Mouse (Mus musculus) kidney, embryonic 15.5 days (tissue): ENCODE measurements around the gene Ap1g2. TPM values are rescaled to one million over a fixed set of nuclear protein-coding genes. Genes with fewer than 3 reads are reported as not detected.
A peak's percentile ranks its signal among the peaks of the same experiment; 100 is the strongest.

ENCODE experiments used
- ATAC-seq: fragments of 200-750 bp; cut with Nextera tagmentation; replicated peaks from 2 replicates; pipeline ENCODE4 v1.8.0; 2017; ENCODE audit warnings: moderate TSS enrichment; ENCODE audit not compliant: low FRiP score
- H3K27ac ChIP-seq: fragments of 300-500 bp; sonication (generic); 2 replicates; pipeline ENCODE4 v1.5.1; 2015; ENCODE audit warnings: mild to moderate bottlenecking, inconsistent platforms
- H3K27me3 ChIP-seq: fragments of 300-500 bp; sonication (generic); 2 replicates; pipeline ENCODE4 v1.6.1; 2015; ENCODE audit warnings: inconsistent platforms
- H3K36me3 ChIP-seq: fragments of 300-500 bp; sonication (generic); 2 replicates; pipeline ENCODE4 v1.6.1; 2015; ENCODE audit warnings: inconsistent platforms
- H3K4me1 ChIP-seq: fragments of 300-500 bp; sonication (generic); 2 replicates; pipeline ENCODE4 v1.6.1; 2015; ENCODE audit warnings: inconsistent platforms
- H3K4me2 ChIP-seq: fragments of 300-500 bp; sonication (generic); 2 replicates; pipeline ENCODE4 v1.6.1; 2015; ENCODE audit warnings: moderate library complexity, mild to moderate bottlenecking, inconsistent platforms
- H3K4me3 ChIP-seq: fragments of 300-500 bp; sonication (generic); replicated peaks from 2 replicates; pipeline ENCODE4 v1.5.1; 2015; ENCODE audit warnings: mild to moderate bottlenecking, inconsistent platforms
- H3K9ac ChIP-seq: fragments of 300-500 bp; sonication (generic); 2 replicates; pipeline ENCODE4 v1.6.1; 2015; ENCODE audit warnings: mild to moderate bottlenecking, inconsistent platforms
- H3K9me3 ChIP-seq: fragments of 300-500 bp; sonication (generic); replicated peaks from 2 replicates; pipeline ENCODE4 v1.6.1; 2016; ENCODE audit warnings: inconsistent platforms
- WGBS: fragments of 180-500 bp; shearing (Covaris S2); methylation state at CpG from one replicate; pipeline ENCODE4 v1.1.7; 2015; ENCODE audit warnings: mixed read lengths; 5-methylcytosine and 5-hydroxymethylcytosine counted together
- polyA plus RNA-seq: library from polyadenylated mRNA; unstranded; fragments of >200 nt; fragmentation: Nextera tagmentation; extraction: Ambion mirVana; gene quantifications from 2 replicates; pipeline ENCODE4 v1.2.1, GENCODE M21; 2015

Ap1g2 gene
- polyA plus RNA-seq, 1 experiment from 2014 or later: 18.9 TPM

DNA sequence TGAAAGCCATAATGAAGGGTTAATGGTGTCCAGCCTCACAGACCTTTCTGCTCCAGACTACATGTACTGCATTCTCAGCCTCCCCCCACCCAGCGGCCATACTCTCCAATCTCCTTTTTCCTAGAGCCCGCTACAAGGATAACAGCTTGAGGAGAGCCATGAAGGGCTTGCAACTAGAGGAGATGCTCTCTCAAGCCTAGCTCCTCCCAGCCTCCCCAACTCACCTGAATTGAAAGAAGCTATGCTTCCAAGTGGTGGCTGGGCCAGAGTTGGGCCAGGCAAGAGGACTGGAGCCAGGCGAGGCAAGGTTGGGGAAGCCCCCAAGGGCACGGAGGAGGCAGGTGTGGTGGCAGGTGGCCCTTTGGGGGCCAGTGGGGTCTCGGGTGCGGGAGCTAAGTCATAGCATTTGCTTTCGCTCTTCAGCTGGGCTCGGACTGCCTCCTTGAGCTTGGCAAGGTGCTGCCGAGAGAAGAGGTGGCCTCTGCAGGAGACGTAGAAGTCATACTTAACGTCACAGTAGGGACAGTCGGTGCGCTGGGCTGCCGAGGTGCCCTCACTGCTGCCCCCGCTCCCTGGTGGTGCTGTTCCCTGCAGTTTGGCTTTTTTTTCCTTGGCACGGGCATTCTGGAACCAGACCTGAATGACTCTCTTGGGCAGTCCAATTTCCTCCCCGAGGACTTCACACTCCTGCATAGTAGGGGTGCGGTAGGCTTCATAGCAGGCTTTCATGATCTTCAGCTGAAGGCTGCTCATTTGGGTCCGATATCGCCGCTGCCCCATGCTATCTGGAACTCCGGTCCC is 42.6 kb downstream of the Ap1g2 start:
- Histone ChIP-seq H3K36me3 (peaks cover 24% of the 10 kb centered on the region), H3K4me2 (no peak overlapping the region), H3K27ac (no peak overlapping the region), H3K4me3 (no peak overlapping the region), H3K4me1 (peaks cover 29% of the 10 kb centered on the region), H3K9me3 (no peaks in the 10 kb centered on the region), H3K9ac (no peak overlapping the region), H3K27me3 (no peaks in the 10 kb centered on the region)
- WGBS: 86% methylated on average over 22 of the region's 22 CpGs
- ATAC-seq: no peak

GRCm38 (mm10) chr14:55063117-55063516 is 43.3 kb downstream of the Ap1g2 start:
- Histone ChIP-seq H3K36me3 (peaks cover 22% of the 10 kb centered on the region), H3K27me3 (no peaks in the 10 kb centered on the region), H3K9me3 (no peaks in the 10 kb centered on the region), H3K4me3 (no peak overlapping the region), H3K4me2 (peak overlapping the region; percentile 45), H3K4me1 (peaks cover 29% of the 10 kb centered on the region), H3K9ac (no peak overlapping the region), H3K27ac (no peak overlapping the region)
- 68% methylated on average over 5 of the region's 5 CpGs for WGBS
- no peak for ATAC-seq

DNA sequence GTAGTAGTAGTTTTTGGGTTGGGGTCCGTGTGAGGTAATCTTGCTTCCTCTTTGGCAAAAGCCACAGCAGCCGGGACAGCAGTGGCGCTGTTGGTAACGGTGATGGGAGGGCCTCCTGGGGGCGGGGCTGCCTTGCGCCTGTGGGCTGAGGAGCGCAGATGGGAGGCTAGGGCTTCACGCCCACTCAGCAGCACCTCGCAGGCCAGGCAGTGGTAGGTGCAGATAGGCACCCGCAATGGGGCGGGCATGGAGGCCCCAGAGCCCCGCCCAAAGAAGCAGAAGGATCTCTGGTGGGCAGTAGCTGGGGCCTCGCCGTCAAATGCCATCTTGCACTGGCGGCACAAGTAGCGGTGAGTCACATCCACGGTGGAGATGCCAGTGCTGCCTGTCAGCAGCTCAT is 43.8 kb downstream of the Ap1g2 start:
- ATAC-seq: peak; percentile 87
- H3K27me3 ChIP-seq: no peaks in the 10 kb centered on the region
- H3K9ac ChIP-seq: no peak overlapping the region
- H3K4me2 ChIP-seq: peak overlapping the region; percentile 45
- 14% methylated on average over 17 of the region's 17 CpGs for WGBS
- no peak overlapping the region for H3K4me3 ChIP-seq
- H3K4me1 ChIP-seq: peaks cover 29% of the 10 kb centered on the region
- H3K9me3 ChIP-seq: no peaks in the 10 kb centered on the region
- no peak overlapping the region for H3K27ac ChIP-seq
- H3K36me3 ChIP-seq: peaks cover 19% of the 10 kb centered on the region

GRCm38 (mm10) chr14:55061845-55062244 is 44.5 kb downstream of the Ap1g2 start:
- ATAC-seq: no peak
- H3K36me3 ChIP-seq: peaks cover 14% of the 10 kb centered on the region
- no peak overlapping the region for H3K9ac ChIP-seq
- H3K27me3 ChIP-seq: no peaks in the 10 kb centered on the region
- peaks cover 29% of the 10 kb centered on the region for H3K4me1 ChIP-seq
- H3K4me2 ChIP-seq: no peak overlapping the region
- 39% methylated on average over 7 of the region's 7 CpGs for WGBS
- no peak overlapping the region for H3K4me3 ChIP-seq
- no peak overlapping the region for H3K27ac ChIP-seq
- no peaks in the 10 kb centered on the region for H3K9me3 ChIP-seq

DNA sequence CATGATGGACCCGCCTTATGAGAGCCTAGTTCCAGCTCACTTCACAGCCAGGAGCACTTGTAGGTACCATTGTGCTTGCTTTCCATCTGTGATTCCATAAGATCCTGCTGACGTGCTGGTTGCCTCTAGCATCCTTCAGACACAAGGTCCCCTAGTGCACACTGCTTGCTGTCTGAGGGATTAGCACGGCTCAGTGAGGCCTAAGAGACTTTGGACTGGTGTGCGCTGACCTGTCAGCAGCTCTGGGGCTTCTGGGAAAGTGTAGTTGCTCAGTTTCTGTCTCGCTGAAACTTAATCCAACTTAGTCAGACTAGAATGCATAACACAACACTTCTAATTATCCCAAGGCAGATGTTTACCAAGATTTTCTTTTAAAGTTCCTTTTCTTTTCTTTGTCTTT is 46.5 kb downstream of the Ap1g2 start:
- WGBS: 56% methylated on average over 5 of the region's 5 CpGs
- Histone ChIP-seq H3K27ac (no peak overlapping the region; the same call in 1 of the 2 replicates), H3K4me3 (no peak overlapping the region), H3K9ac (no peak overlapping the region), H3K4me2 (no peak overlapping the region), H3K4me1 (peaks cover 29% of the 10 kb centered on the region), H3K27me3 (no peaks in the 10 kb centered on the region), H3K36me3 (no peaks in the 10 kb centered on the region; the same call in 1 of the 2 replicates), H3K9me3 (no peaks in the 10 kb centered on the region)
- ATAC-seq: 0 out of 2 replicates have a peak, but pooled peaks have one; percentile 47

- no peaks in the 10 kb centered on the region for H3K27me3 ChIP-seq
- 82% methylated on average over 1 of the region's 1 CpGs for WGBS
Observed at GRCm38 (mm10) chr14:55059009-55059408, 47.4 kb downstream of the Ap1g2 start.

GRCm38 (mm10) chr14:55055167-55055834 is 51.1 kb downstream of the Ap1g2 start:
- H3K4me1 ChIP-seq: peaks cover 4% of the 10 kb centered on the region; the same call in 1 of the 2 replicates
- no peaks in the 10 kb centered on the region for H3K27me3 ChIP-seq
- H3K4me3 ChIP-seq: no peak overlapping the region
- no peaks in the 10 kb centered on the region for H3K9me3 ChIP-seq
- ATAC-seq: no peak
- no peak overlapping the region for H3K9ac ChIP-seq
- no peak overlapping the region for H3K27ac ChIP-seq
- 80% methylated on average over 11 of the region's 11 CpGs for WGBS
- no peaks in the 10 kb centered on the region for H3K36me3 ChIP-seq
- no peak overlapping the region for H3K4me2 ChIP-seq

More at GRCm38 (mm10) chr14:55059009-55059408, 47.4 kb downstream of the Ap1g2 start:
- Histone ChIP-seq H3K4me2 (no peak overlapping the region), H3K9ac (no peak overlapping the region), H3K4me1 (peaks cover 29% of the 10 kb centered on the region), H3K27ac (no peak overlapping the region), H3K9me3 (no peaks in the 10 kb centered on the region), H3K36me3 (no peaks in the 10 kb centered on the region), H3K4me3 (no peak overlapping the region)
- ATAC-seq: no peak

DNA sequence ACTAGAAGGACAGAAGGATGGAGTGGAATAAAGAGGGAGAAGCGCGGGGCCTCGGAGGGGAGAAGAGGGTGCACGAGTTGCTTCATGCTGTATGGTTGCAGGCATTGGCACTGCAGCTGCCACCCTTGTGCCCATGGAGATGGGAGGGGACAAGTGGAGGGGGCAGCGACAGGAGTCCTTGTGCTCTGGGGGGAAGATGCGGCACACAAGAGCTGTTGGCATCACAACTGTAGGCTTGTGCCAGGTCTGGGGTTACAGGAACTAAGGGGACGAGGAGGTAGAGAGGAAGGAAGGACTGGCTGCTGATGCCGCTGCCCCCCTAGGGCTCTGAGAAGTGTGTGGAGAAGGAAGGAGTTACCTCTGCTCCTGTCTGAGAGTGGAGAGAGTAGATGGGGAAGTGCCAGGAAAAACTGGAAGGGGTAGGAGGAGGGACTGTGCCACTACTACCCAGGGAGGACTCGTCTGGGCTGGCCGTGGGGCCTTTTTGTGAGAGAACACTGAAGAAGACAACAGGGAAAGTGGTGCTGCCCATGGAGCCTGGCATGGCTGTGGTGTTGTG is 52.1 kb downstream of the Ap1g2 start:
- H3K9ac ChIP-seq: no peak overlapping the region
- no peaks in the 10 kb centered on the region for H3K4me1 ChIP-seq
- H3K27ac ChIP-seq: no peak overlapping the region
- H3K4me2 ChIP-seq: no peak overlapping the region
- no peak overlapping the region for H3K4me3 ChIP-seq
- ATAC-seq: no peak
- H3K9me3 ChIP-seq: no peaks in the 10 kb centered on the region
- no peaks in the 10 kb centered on the region for H3K36me3 ChIP-seq
- WGBS: 89% methylated on average over 10 of the region's 10 CpGs
- H3K27me3 ChIP-seq: no peaks in the 10 kb centered on the region

GRCm38 (mm10) chr14:55053708-55054190 is 52.6 kb downstream of the Ap1g2 start:
- WGBS: 86% methylated on average over 17 of the region's 17 CpGs
- H3K27ac ChIP-seq: no peak overlapping the region
- ATAC-seq: no peak

GRCm38 (mm10) chr14:55053050-55053449 is 53.3 kb downstream of the Ap1g2 start:
- 85% methylated on average over 4 of the region's 4 CpGs for WGBS
- H3K36me3 ChIP-seq: no peaks in the 10 kb centered on the region
- H3K27ac ChIP-seq: no peak overlapping the region
- H3K4me3 ChIP-seq: no peak overlapping the region
- no peaks in the 10 kb centered on the region for H3K9me3 ChIP-seq
- H3K4me1 ChIP-seq: no peaks in the 10 kb centered on the region
- ATAC-seq: no peak
- H3K27me3 ChIP-seq: no peaks in the 10 kb centered on the region
- H3K9ac ChIP-seq: no peak overlapping the region
- H3K4me2 ChIP-seq: no peak overlapping the region

More at GRCm38 (mm10) chr14:55053708-55054190, 52.6 kb downstream of the Ap1g2 start:
- no peak overlapping the region for H3K4me2 ChIP-seq
- H3K27me3 ChIP-seq: no peaks in the 10 kb centered on the region
- no peaks in the 10 kb centered on the region for H3K4me1 ChIP-seq
- H3K4me3 ChIP-seq: no peak overlapping the region
- H3K9me3 ChIP-seq: no peaks in the 10 kb centered on the region
- no peaks in the 10 kb centered on the region for H3K36me3 ChIP-seq
- no peak overlapping the region for H3K9ac ChIP-seq

DNA sequence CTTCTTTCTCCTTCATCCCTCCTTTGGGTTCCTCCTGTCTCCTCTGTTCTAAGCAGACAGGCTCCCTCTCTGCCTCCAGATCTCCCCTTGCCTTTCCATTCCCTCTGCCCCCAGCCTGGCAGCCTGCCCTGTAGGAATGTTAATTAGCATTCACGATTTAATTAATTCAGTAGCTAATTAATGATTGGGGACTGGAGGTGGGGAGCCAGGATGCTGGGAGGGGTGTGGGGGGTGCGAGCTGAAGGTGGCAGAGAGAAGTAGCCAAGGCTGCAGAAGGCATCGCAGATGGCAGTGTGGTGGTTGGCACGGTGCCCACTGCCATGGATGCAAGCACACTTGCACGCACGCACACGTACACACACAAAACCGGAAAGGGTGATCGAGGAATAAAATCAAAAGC is 53.9 kb downstream of the Ap1g2 start:
- 84% methylated on average over 9 of the region's 9 CpGs for WGBS
- ATAC-seq: no peak
- no peak overlapping the region for H3K27ac ChIP-seq

More for the DNA sequence above, 53.9 kb downstream of the Ap1g2 start:
- Histone ChIP-seq H3K4me2 (no peak overlapping the region), H3K4me3 (no peak overlapping the region), H3K27me3 (no peaks in the 10 kb centered on the region), H3K4me1 (no peaks in the 10 kb centered on the region), H3K36me3 (no peaks in the 10 kb centered on the region), H3K9me3 (no peaks in the 10 kb centered on the region), H3K9ac (no peak overlapping the region)
